Mouse (Mus musculus): ENCODE data around the gene Aip. TPM values are rescaled to one million over a fixed set of nuclear protein-coding genes. Genes with fewer than 3 reads are reported as not detected.

Aip gene
- polyA plus RNA-seq, 1 experiment from 2014 or later: 86.9 TPM

GRCm38 (mm10) chr19:4148491-4148806, 22.8 kb upstream of the Aip start, which contains the start of gene Coro1b:
Gene Coro1b, plus strand, starts transcription at chr19:4148619.
- ATAC-seq (ENCODE audit: insufficient read depth, low FRiP score): peak; percentile 96
- Histone ChIP-seq H3K27ac (ENCODE audit: low read length) (peak within 1 kb of the TSS; percentile 76), H3K9ac (ENCODE audit: low read length) (peak within 1 kb of the TSS; percentile 96), H3K4me3 (replicated peaks; ENCODE audit: low read length) (peak within 1 kb of the TSS; percentile 87), H3K27me3 (ENCODE audit: control insufficient read depth, insufficient read depth, low read length) (no peaks in the 10 kb centered on the region), H3K4me1 (ENCODE audit: control insufficient read depth, insufficient read depth, low read length) (peaks cover 15% of the 10 kb centered on the region), H3K9me3 (replicated peaks; ENCODE audit: control insufficient read depth, low read length) (no peaks in the 10 kb centered on the region), H3K4me2 (ENCODE audit: low read depth, low read length) (peak within 1 kb of the TSS; percentile 86), H3K36me3 (ENCODE audit: control insufficient read depth, insufficient read depth, low read length) (peaks cover 9% of the 10 kb centered on the region)
- under 1% methylated on average over 33 of the region's 33 CpGs for WGBS

- H3K27ac ChIP-seq (ENCODE audit: low read length): 0 out of 2 replicates have a peak overlapping the region, but pooled peaks have one; percentile 36
Observed at GRCm38 (mm10) chr19:4147782-4148490, 22.3 kb upstream of the Aip start.

GRCm38 (mm10) chr19:4147022-4147405, 21.4 kb upstream of the Aip start:
- Histone ChIP-seq H3K9me3 (replicated peaks; ENCODE audit: control insufficient read depth, low read length) (no peaks in the 10 kb centered on the region), H3K4me1 (ENCODE audit: control insufficient read depth, insufficient read depth, low read length) (peaks cover 15% of the 10 kb centered on the region), H3K36me3 (ENCODE audit: control insufficient read depth, insufficient read depth, low read length) (peaks cover 9% of the 10 kb centered on the region), H3K4me2 (ENCODE audit: low read depth, low read length) (no peak overlapping the region), H3K9ac (ENCODE audit: low read length) (no peak overlapping the region), H3K27me3 (ENCODE audit: control insufficient read depth, insufficient read depth, low read length) (no peaks in the 10 kb centered on the region), H3K4me3 (replicated peaks; ENCODE audit: low read length) (no peak overlapping the region), H3K27ac (ENCODE audit: low read length) (no peak overlapping the region)
- no peak for ATAC-seq (ENCODE audit: insufficient read depth, low FRiP score)
- WGBS: 63% methylated on average over 3 of the region's 3 CpGs

More at GRCm38 (mm10) chr19:4147782-4148490, 22.3 kb upstream of the Aip start:
- no peaks in the 10 kb centered on the region for H3K27me3 ChIP-seq (ENCODE audit: control insufficient read depth, insufficient read depth, low read length)
- H3K4me2 ChIP-seq (ENCODE audit: low read depth, low read length): peak overlapping the region; percentile 86
- peak overlapping the region; percentile 61 for H3K9ac ChIP-seq (ENCODE audit: low read length)
- no peak; the same call in 1 of the 2 replicates for ATAC-seq (ENCODE audit: insufficient read depth, low FRiP score)
- 37% methylated on average over 9 of the region's 9 CpGs for WGBS
- H3K9me3 ChIP-seq (replicated peaks; ENCODE audit: control insufficient read depth, low read length): no peaks in the 10 kb centered on the region
- peaks cover 9% of the 10 kb centered on the region for H3K36me3 ChIP-seq (ENCODE audit: control insufficient read depth, insufficient read depth, low read length)
- peaks cover 15% of the 10 kb centered on the region for H3K4me1 ChIP-seq (ENCODE audit: control insufficient read depth, insufficient read depth, low read length)
- H3K4me3 ChIP-seq (replicated peaks; ENCODE audit: low read length): peak overlapping the region; percentile 87

- no peak overlapping the region for H3K9ac ChIP-seq (ENCODE audit: low read length)
- peaks cover 9% of the 10 kb centered on the region for H3K36me3 ChIP-seq (ENCODE audit: control insufficient read depth, insufficient read depth, low read length)
- no peak overlapping the region for H3K27ac ChIP-seq (ENCODE audit: low read length)
- H3K4me2 ChIP-seq (ENCODE audit: low read depth, low read length): no peak overlapping the region
- peaks cover 15% of the 10 kb centered on the region for H3K4me1 ChIP-seq (ENCODE audit: control insufficient read depth, insufficient read depth, low read length)
- no peak for ATAC-seq (ENCODE audit: insufficient read depth, low FRiP score)
- H3K27me3 ChIP-seq (ENCODE audit: control insufficient read depth, insufficient read depth, low read length): no peaks in the 10 kb centered on the region
- H3K9me3 ChIP-seq (replicated peaks; ENCODE audit: control insufficient read depth, low read length): no peaks in the 10 kb centered on the region
- H3K4me3 ChIP-seq (replicated peaks; ENCODE audit: low read length): no peak overlapping the region
- 66% methylated on average over 12 of the region's 12 CpGs for WGBS
Observed at GRCm38 (mm10) chr19:4146366-4147021, 20.8 kb upstream of the Aip start.

- H3K4me1 ChIP-seq (ENCODE audit: control insufficient read depth, insufficient read depth, low read length): peaks cover 15% of the 10 kb centered on the region
- peaks cover 4% of the 10 kb centered on the region; the same call in 1 of the 2 replicates for H3K36me3 ChIP-seq (ENCODE audit: control insufficient read depth, insufficient read depth, low read length)
- H3K9me3 ChIP-seq (replicated peaks; ENCODE audit: control insufficient read depth, low read length): no peaks in the 10 kb centered on the region
- WGBS: 90% methylated on average over 5 of the region's 5 CpGs
- no peak overlapping the region for H3K4me2 ChIP-seq (ENCODE audit: low read depth, low read length)
- H3K4me3 ChIP-seq (replicated peaks; ENCODE audit: low read length): no peak overlapping the region
- H3K27ac ChIP-seq (ENCODE audit: low read length): no peak overlapping the region
- no peak for ATAC-seq (ENCODE audit: insufficient read depth, low FRiP score)
- H3K27me3 ChIP-seq (ENCODE audit: control insufficient read depth, insufficient read depth, low read length): no peaks in the 10 kb centered on the region
- no peak overlapping the region for H3K9ac ChIP-seq (ENCODE audit: low read length)
Observed at GRCm38 (mm10) chr19:4145936-4146335, 20.3 kb upstream of the Aip start.

- H3K9me3 ChIP-seq (replicated peaks; ENCODE audit: control insufficient read depth, low read length): no peaks in the 10 kb centered on the region
- no peaks in the 10 kb centered on the region for H3K27me3 ChIP-seq (ENCODE audit: control insufficient read depth, insufficient read depth, low read length)
- H3K36me3 ChIP-seq (ENCODE audit: control insufficient read depth, insufficient read depth, low read length): no peaks in the 10 kb centered on the region
- no peak overlapping the region for H3K9ac ChIP-seq (ENCODE audit: low read length)
- no peak overlapping the region for H3K4me2 ChIP-seq (ENCODE audit: low read depth, low read length)
- H3K4me3 ChIP-seq (replicated peaks; ENCODE audit: low read length): no peak overlapping the region
- 0 out of 2 replicates have a peak overlapping the region, but pooled peaks have one; percentile 12 for H3K27ac ChIP-seq (ENCODE audit: low read length)
- H3K4me1 ChIP-seq (ENCODE audit: control insufficient read depth, insufficient read depth, low read length): peaks cover 15% of the 10 kb centered on the region
- 77% methylated on average over 16 of the region's 16 CpGs for WGBS
- ATAC-seq (ENCODE audit: insufficient read depth, low FRiP score): no peak
Observed at GRCm38 (mm10) chr19:4144550-4145498, 19.2 kb upstream of the Aip start.

- Histone ChIP-seq H3K4me1 (ENCODE audit: control insufficient read depth, insufficient read depth, low read length) (peaks cover 7% of the 10 kb centered on the region; the same call in 1 of the 2 replicates), H3K9ac (ENCODE audit: low read length) (no peak within 1 kb of the TSS)
- WGBS: 73% methylated on average over 7 of the region's 7 CpGs
Observed at GRCm38 (mm10) chr19:4143759-4144268, 18.2 kb upstream of the Aip start, which contains the start of gene Cabp4. Gene Cabp4, minus strand, starts transcription at chr19:4144033.

GRCm38 (mm10) chr19:4142416-4143173, 16.9 kb upstream of the Aip start:
- no peaks in the 10 kb centered on the region for H3K27me3 ChIP-seq (ENCODE audit: control insufficient read depth, insufficient read depth, low read length)
- H3K9me3 ChIP-seq (replicated peaks; ENCODE audit: control insufficient read depth, low read length): no peaks in the 10 kb centered on the region
- no peak overlapping the region for H3K4me2 ChIP-seq (ENCODE audit: low read depth, low read length)
- no peak for ATAC-seq (ENCODE audit: insufficient read depth, low FRiP score)
- H3K27ac ChIP-seq (ENCODE audit: low read length): no peak overlapping the region
- no peak overlapping the region for H3K9ac ChIP-seq (ENCODE audit: low read length)
- H3K4me3 ChIP-seq (replicated peaks; ENCODE audit: low read length): no peak overlapping the region
- H3K36me3 ChIP-seq (ENCODE audit: control insufficient read depth, insufficient read depth, low read length): no peaks in the 10 kb centered on the region
- peaks cover under 1% of the 10 kb centered on the region; the same call in 1 of the 2 replicates for H3K4me1 ChIP-seq (ENCODE audit: control insufficient read depth, insufficient read depth, low read length)
- 92% methylated on average over 18 of the region's 18 CpGs for WGBS

More at GRCm38 (mm10) chr19:4143759-4144268, 18.2 kb upstream of the Aip start, which contains the start of gene Cabp4:
- Histone ChIP-seq H3K36me3 (ENCODE audit: control insufficient read depth, insufficient read depth, low read length) (no peaks in the 10 kb centered on the region), H3K27ac (ENCODE audit: low read length) (0 out of 2 replicates have a peak within 1 kb of the TSS, but pooled peaks have one; percentile 12), H3K9me3 (replicated peaks; ENCODE audit: control insufficient read depth, low read length) (no peaks in the 10 kb centered on the region), H3K4me3 (replicated peaks; ENCODE audit: low read length) (no peak within 1 kb of the TSS), H3K4me2 (ENCODE audit: low read depth, low read length) (no peak within 1 kb of the TSS), H3K27me3 (ENCODE audit: control insufficient read depth, insufficient read depth, low read length) (no peaks in the 10 kb centered on the region)
- no peak for ATAC-seq (ENCODE audit: insufficient read depth, low FRiP score)

Measured in stomach, embryonic 16.5 days (tissue).